Mouse (Mus musculus) CD8-positive naive resting alpha-beta T cell, adult 2 months (primary cell): Measurements from ENCODE around the gene Sbds.

Experiments used
- DNase-seq, 2 experiments: peaks; one replicate each; pipeline ENCODE4 v3.0.0; 2022; ENCODE audit warnings: low read depth in 2 of 2, low spot score in 2 of 2

Gene Sbds

GRCm38 (mm10) chr5:130255017-130255720 lies at the start of gene Sbds, which contains the start of gene Tyw1:
Gene Sbds (minus strand): TSS chr5:130255530.
Gene Tyw1 (plus strand): TSS chr5:130255619.
- DNase-seq, result peak; percentile 95 to 97

- no peak for DNase-seq
Observed at GRCm38 (mm10) chr5:130303611-130304010, 48.3 kb upstream of the Sbds start.

DNA sequence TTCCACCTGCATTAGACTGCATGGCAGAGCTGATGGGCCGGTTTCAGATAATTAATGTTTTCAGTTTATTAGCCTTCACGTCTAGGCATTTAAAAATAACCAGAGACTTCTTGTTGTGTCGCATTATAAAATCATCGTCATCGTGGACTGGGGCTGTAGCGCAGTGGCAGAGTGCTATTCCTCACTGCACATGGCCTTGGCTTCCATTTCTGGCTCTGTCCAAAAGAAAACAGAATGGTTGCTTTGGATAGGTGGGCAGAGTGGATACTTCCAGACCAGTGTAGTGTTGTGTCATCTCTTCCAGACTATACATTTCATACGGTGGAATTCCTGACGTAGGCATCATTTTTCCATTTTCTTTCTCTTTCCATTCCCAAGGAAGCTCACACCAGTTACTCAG lies 44.2 kb upstream of the Sbds start:
- DNase-seq, result no peak

GRCm38 (mm10) chr5:130298831-130299460 lies 43.6 kb upstream of the Sbds start:
- no peak for DNase-seq

- no peak for DNase-seq
Observed at GRCm38 (mm10) chr5:130296071-130296470, 40.7 kb upstream of the Sbds start.

DNA sequence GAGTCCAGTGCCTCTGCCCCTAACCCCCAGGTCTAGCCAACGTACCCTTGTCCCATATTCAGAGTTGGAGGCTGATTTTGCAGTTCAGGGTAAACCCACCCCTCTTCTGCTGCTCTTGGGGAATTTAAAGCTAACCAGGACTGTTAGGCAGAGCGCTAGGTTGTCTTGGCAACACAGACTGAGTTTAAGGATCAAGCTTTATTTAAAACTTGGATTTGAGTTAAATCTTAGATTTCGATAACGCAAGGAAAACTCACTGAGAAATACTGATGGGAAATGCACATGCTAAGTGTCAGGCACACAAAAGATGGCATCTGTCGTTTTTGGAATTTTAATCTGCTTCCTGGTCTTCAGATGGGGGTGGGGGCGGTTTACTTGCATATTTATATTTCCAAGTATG lies 39.3 kb upstream of the Sbds start:
- no peak for DNase-seq

GRCm38 (mm10) chr5:130293941-130294340 lies 38.6 kb upstream of the Sbds start:
- no peak for DNase-seq

GRCm38 (mm10) chr5:130292976-130293375 lies 37.6 kb upstream of the Sbds start:
- no peak for DNase-seq

GRCm38 (mm10) chr5:130290775-130291174 lies 35.4 kb upstream of the Sbds start:
- DNase-seq, result no peak

DNA sequence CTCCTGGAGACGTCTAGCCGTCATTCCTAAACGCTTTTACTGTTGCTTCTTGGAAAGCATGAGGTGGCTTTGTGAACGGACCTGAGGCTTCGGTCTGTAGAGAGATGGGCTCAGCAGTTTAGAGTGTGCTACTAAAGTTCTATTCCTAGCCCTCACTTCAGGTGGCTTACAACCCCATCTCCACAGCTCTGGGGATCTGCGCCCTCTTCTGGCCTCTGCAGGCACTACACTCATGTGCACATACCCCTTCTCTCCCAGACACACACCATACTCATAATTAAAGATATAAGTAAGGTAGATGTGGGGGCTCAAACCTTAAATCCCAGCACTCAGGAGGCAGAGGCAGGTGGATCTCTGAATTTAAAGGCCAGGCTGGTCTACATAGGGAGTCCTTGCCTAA lies 34.9 kb upstream of the Sbds start:
- DNase-seq, result no peak

DNA sequence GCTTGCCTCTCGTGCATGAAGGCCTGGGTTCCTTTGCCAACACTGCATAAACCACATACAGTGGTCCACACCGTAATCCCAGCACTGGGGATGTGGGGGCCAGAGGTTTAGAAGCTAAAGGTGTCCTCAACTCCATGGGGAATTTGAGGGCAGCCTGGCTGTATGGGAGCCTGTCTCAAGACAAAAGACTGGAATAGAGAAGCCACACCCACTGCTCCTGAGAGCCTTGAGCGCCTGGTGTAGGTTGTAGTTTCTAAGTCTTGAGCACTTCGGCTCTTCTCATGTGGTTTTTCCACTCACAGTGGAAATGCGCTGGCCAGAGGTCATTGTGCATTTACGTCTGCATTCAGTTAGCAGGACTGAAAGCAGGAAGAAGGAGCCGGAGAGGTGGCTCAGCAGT lies 32.8 kb upstream of the Sbds start:
- DNase-seq, result no peak

DNA sequence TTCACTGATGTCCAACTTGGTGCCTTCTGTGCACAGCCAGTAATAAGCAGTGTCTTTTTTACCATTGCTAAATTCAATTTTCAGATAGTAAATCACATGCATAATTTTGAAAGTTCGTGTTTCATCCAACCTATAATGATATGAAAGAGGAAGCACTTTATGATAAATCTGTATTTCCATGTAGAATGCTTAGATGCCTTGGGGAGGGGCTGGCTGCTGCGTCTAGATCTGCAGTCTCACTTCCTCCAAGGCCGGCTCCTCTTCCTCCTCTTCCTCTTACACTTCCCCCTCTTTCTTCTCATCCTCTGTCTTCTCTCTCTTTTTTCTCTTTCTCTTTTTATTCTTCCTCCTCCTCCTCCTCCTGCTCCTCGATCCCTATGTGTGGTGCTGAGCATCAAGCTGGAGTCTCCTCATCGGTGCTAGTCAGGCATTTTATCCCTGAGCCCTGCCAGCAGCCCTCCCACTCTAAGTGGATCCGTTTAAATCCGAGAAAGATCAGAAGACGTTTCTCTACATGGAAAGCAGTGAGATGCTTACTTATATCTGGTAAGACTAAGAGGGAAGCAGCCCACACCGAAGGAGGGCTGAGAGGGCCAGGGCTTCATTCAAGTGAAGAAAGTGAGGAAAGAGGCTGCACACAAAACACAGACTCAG lies 27.9 kb upstream of the Sbds start:
- DNase-seq, result no peak

- DNase-seq, result no peak
Observed at GRCm38 (mm10) chr5:130278011-130278472, 22.7 kb upstream of the Sbds start.

DNA sequence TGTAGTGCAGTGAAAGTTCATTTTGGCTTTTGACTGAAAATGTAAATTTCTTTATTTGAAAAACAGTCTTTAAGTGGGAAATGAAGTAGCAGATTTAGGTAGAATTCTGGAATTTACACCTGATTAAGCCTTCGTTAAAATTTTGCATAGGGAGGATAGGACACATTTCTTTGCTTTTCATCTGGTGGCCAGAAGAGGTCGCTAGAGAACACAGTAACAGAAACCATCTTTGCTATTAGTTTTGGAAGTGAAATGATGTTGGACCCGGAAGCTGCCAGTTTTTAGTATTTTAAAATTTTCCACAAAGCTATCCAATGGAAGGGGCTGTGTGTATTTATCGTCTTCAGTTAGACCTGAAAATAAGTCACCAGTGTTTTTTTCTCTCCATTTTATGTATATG lies 20.2 kb upstream of the Sbds start:
- DNase-seq, result no peak

GRCm38 (mm10) chr5:130273046-130273445 lies 17.7 kb upstream of the Sbds start:
- no peak for DNase-seq

- DNase-seq, result no peak
Observed at GRCm38 (mm10) chr5:130272344-130272743, 17.0 kb upstream of the Sbds start.

- DNase-seq, result no peak
Observed at GRCm38 (mm10) chr5:130268976-130269375, 13.6 kb upstream of the Sbds start.

- DNase-seq, result peak in 1 of 2 experiments; percentile 24
Observed at GRCm38 (mm10) chr5:130267316-130267715, 12.0 kb upstream of the Sbds start.

DNA sequence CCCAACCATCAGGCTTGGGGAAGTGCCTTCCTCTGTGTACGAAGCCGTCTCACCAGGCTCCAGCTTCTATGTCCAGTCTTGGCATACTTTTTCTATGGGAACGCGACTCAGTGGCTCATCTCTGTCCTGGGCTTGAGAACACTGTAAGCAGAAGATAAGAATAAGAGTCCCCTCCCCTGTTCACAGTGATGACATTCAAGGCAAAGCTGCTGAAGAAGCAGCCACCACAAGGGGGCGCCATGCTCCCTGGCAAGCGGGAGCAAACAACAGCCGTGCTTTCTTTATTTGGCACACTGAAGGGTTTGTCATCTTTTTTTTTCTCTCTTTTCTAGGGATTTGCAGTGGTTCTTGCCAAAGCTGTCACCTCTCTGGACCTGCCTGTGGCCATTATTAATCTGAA lies 11.3 kb upstream of the Sbds start:
- DNase-seq, result peak; percentile 38 to 49

DNA sequence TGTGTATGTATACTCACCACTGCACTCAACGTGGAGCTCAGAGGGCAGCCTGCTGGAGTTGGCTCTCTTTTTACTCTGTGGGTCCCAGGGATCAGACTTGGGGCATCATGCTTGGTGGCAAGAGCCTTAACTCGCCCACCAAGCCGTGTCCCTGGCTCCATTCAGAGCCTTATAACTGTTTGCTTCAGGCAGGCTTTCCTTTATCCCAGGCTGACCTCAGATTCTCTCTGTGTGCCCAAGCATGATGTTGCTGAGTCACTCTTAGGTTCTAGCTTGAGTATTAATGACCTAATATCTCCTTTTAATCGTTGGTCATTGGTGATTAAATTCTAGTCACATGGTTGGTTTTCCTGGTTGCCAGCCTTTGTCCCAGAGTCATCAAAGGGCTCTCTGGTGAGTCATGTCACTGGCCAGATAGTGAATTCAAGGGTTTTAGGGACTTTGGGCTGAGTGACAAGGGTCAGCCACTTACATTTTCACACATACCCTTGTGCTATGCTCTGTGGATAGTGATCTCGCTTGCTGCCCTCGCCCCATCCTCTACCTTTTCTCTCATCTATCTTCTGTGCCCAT lies 9.2 kb upstream of the Sbds start:
- no peak for DNase-seq

- no peak for DNase-seq
Observed at GRCm38 (mm10) chr5:130263454-130263853, 8.1 kb upstream of the Sbds start.

GRCm38 (mm10) chr5:130257303-130257702 lies 2.0 kb upstream of the Sbds start:
- no peak for DNase-seq
